Mouse (Mus musculus): ENCODE measurements around the gene C2cd3.
A peak's percentile ranks its signal among the peaks of the same experiment; 100 is the strongest.
"Not testable (repeated sequence)": the region's sequence is repeated elsewhere in the genome, so short reads cannot be mapped to it uniquely, and the experiment has no call there.

The C2cd3 gene

DNA sequence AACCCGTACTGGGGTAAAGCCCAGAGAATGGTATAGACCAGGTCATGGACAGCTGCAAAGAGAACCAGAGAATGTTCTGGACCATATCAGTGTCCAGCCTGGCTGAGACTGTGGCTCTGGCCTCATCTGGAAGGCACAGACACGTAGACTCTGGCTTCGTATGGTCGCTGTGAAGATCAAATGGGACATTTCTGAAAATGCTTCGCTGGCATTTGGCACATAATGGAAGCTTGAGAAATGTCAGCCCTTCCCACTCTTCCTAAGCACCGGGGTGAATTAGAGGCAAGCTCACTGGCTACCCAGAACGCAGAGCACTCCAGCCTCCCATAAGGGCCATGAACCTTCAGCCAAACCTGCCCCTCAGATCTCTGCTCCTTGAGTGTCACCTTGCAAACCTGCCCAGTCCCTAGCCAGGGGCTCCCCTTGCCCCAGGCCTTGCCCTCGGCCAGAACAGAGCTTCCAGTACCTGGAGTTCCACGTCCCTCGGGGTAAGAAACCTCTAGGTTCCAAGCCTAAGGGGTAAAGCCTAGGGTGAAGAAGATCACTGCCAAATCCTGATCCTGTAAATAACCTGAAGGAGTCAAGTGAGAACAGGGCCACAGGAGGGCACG, 98.9 kb downstream of the C2cd3 start:
- no peak for DNase-seq (ENCODE audit: low spot score in 2 of 2)

GRCm38 (mm10) chr7:100471407-100471797, 99.4 kb downstream of the C2cd3 start:
- DNase-seq (ENCODE audit: low spot score in 2 of 2): no peak

- no peak for DNase-seq (ENCODE audit: low spot score in 2 of 2)
These were observed 100.7 kb downstream of the C2cd3 start, which contains the start of gene Ucp3 for GRCm38 (mm10) chr7:100472777-100473176. TSS of gene Ucp3 (plus strand) at chr7:100472990.

GRCm38 (mm10) chr7:100473846-100474454, 101.9 kb downstream of the C2cd3 start:
- DNase-seq (ENCODE audit: low spot score in 2 of 2): no peak

GRCm38 (mm10) chr7:100474680-100475079, 102.6 kb downstream of the C2cd3 start:
- peak; percentile 42 to 79 for DNase-seq (ENCODE audit: low spot score in 2 of 2)

- DNase-seq (ENCODE audit: low spot score in 2 of 2): no peak
These were observed 107.2 kb downstream of the C2cd3 start for GRCm38 (mm10) chr7:100479100-100479822.

GRCm38 (mm10) chr7:100479823-100480164, 107.8 kb downstream of the C2cd3 start:
- DNase-seq (ENCODE audit: low spot score in 2 of 2): no peak

DNA sequence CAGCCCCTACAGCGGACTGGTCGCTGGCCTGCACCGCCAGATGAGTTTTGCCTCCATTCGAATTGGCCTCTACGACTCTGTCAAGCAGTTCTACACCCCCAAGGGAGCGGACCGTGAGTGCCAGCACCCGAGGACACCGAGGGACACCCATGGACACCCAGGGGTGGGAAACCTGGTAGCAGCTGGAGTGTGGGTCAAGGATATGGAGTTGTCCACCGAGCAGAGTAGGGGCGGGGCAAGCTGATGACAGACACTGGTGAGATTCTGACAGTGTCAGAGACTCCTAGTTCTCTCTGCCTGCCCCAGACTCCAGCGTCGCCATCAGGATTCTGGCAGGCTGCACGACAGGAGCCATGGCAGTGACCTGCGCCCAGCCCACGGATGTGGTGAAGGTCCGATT, 108.1 kb downstream of the C2cd3 start:
- no peak for DNase-seq (ENCODE audit: low spot score in 2 of 2)

- not testable (repeated sequence) for DNase-seq (ENCODE audit: low spot score in 2 of 2)
These were observed 110.0 kb downstream of the C2cd3 start for GRCm38 (mm10) chr7:100482046-100482445.

GRCm38 (mm10) chr7:100484493-100484892, 112.5 kb downstream of the C2cd3 start:
- no peak for DNase-seq (ENCODE audit: low spot score in 2 of 2)

- no peak for DNase-seq (ENCODE audit: low spot score in 2 of 2)
These were observed 115.3 kb downstream of the C2cd3 start for GRCm38 (mm10) chr7:100487301-100487700.

DNA sequence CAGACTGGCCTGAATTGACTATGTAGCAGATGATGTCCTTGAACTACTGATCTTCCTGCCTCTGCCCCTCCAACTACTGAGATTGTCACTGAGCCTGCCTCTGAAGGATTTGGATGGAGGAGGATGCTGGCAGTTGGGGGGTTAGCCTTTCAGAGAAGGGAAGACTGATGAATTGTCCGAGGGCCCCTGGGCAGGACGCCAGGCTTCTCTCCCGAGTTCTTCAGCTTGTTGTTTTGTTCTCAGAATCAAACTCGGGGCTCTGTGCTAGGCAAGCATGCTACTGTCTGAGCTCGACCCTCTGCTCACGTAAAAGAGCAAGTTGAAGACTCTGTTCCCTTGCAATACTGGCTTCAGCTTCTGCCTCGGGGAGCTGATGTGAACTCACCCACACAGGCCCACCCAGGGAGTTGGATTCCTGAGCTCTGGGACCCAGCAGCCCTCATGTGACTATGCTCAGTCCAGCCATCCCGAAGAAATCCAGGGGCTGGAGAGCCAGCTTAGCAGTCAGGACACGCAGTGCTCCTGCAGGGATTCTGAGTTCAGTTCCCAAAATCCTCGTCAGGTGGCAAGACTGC, 116.5 kb downstream of the C2cd3 start:
- DNase-seq (ENCODE audit: low spot score in 2 of 2): no peak

- no peak for DNase-seq (ENCODE audit: low spot score in 2 of 2)
These were observed 120.5 kb downstream of the C2cd3 start for GRCm38 (mm10) chr7:100492391-100493116.

GRCm38 (mm10) chr7:100493117-100493483, 121.1 kb downstream of the C2cd3 start, which contains the start of gene Ucp2:
TSS of gene Ucp2 (plus strand) at chr7:100493337.
- DNase-seq (ENCODE audit: low spot score in 2 of 2): peak; percentile 92 to 93

DNA sequence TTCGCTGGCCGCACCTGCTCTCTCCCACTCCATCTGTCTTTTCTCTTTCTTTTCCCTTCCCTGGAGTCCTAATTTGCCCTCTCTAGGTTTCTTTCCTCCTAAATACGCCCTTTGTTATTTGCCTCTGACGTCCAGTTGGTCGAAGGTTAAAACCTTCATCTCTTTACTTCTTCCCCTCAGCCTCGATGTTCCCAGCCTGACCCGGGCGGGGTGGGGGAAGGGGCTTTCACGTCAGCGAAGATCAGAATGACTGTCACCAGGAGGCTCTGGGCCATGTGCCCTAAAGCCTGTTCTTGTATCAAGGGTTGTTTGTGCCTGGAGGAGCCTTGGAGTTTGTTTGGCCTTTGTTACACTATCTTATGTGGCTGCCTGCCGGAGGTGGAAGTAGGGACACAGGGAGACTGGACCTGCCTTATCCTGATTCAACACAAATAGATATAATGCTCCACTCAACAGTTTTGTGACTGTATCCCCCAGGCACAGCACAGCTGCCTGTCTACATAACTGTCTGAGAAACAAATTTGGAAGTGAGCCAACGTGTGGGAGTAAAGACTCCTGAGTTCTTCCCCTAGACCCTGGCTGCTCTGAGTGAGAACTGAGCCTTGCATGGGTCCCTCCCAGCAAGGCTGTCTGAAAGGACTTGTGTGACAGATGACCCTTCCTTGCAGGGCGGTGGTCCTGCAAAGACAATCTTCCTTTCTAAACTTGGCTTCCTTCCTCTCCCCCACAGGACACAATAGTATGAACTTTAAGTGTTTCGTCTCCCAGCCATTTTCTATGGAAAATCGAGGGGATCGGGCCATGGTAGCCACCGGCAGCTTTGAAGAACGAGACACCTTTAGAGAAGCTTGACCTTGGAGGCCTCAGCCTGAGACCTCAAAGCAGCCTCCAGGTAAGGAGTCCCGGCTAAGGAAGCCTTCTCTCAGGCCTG, 121.7 kb downstream of the C2cd3 start:
- no peak for DNase-seq (ENCODE audit: low spot score in 2 of 2)

- no peak for DNase-seq (ENCODE audit: low spot score in 2 of 2)
These were observed 122.4 kb downstream of the C2cd3 start for GRCm38 (mm10) chr7:100494415-100494831.

DNA sequence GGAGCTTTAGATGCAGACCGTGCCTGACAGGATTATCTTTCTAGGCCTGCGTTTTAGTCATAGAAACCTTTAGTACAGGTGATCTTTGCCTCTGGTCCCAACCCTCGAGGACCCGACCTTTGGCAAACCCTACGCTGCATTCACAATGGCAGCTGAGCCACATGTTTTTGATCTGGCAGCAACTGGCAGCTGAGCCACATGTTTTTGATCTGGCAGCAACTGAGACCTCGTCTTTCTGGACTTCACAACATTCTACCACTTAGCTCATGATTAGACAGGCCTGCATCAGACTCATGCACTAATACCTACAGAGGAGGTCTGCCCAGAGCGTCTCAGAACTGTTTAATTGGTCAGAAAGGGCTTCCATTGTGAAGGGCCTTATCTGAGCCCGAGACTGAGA, 123.0 kb downstream of the C2cd3 start:
- no peak for DNase-seq (ENCODE audit: low spot score in 2 of 2)

- DNase-seq (ENCODE audit: low spot score in 2 of 2): peak in 1 of 2 experiments; percentile 79
These were observed 123.7 kb downstream of the C2cd3 start for GRCm38 (mm10) chr7:100495581-100496251.

DNA sequence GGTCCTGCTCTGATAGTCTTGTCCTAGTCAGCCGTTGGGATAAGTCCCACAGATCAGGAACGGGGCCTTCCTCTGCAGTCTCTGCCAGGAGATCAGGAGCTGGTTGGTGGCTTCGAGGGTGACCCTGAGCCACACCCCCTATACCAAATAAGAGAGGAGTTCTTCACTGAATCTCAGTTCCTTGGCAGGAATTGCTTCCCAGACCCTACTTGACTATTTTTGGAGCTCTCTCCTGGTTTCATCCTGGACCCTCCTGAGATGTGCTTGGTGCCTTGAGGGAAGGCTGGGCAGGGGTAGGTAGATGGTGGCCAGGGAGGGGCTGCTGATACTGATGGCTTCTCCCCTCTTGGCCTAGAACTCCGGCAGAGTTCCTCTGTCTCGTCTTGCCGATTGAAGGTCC, 124.3 kb downstream of the C2cd3 start:
- DNase-seq (ENCODE audit: low spot score in 2 of 2): no peak

DNA sequence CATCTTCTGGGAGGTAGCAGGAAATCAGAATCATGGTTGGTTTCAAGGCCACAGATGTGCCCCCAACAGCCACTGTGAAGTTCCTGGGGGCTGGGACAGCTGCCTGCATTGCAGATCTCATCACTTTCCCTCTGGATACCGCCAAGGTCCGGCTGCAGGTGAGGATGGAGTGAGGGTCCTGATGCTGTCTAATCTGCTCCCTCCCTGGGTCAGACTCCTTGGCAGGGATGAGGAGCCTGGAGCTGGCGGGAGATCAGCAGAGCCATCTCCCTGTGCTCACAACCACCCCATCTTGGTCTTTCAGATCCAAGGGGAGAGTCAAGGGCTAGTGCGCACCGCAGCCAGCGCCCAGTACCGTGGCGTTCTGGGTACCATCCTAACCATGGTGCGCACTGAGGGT, 124.8 kb downstream of the C2cd3 start:
- DNase-seq (ENCODE audit: low spot score in 2 of 2): no peak

All from urinary bladder, postnatal 36 days (tissue).